Mouse (Mus musculus) lung, postnatal 36 days (tissue): ENCODE results near the gene Prr11.

Source experiments
- DNase-seq: peaks from one replicate; pipeline ENCODE4 v3.0.0; 2022; ENCODE audit warnings: mixed read lengths

Gene Prr11

DNA sequence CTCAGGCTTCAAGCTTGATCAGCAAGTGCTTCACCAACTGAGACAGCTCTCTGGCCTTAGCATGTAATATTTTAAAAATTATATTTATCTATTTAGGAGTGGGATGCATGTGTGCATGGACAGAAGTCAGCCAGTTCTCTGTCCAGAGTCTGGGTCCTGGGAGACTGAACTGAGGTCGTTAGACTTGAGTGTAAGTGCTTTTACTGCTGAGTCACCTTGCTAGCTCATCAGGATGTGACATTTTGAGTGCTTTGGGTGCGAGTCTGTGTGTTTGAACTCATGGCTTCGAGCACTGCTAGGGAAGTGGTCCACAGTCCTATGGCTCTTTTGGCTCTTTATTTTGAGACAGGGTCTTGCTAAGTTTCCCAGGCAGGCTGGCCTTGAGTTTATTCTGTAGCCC is 65.5 kb downstream of the Prr11 start:
- DNase-seq: no peak

DNA sequence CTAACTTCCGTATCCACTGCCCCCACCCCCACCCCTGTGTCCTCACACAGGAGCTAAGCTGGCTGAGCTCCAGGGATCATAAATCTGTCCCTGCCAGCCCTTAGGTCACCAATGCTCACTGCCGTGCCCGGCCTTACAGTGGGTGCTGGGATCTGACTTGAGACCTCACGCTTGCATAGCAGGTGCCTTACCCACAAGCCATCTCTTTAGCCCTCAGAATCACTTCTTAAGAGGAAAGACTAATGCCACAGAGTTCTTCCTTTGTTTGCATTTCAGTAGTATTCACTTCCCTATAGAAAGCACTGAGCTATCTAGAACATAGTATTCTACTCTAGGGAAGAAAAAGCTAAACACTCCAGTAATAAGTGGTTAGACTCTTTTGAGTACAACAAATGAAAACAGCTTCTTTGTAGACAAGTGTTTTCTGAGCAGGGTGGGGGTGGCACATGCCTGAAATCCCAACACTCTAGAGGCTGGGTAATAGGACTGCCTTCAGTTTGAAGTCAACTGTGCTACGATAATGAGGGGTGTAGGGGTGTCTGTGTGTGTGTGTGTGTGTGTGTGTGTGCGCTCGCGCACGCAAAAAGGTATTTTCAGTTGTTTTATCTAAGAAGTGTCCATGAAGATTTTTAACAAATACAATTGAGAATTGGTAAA is 69.1 kb downstream of the Prr11 start:
- DNase-seq: peak; percentile 87
